Mouse (Mus musculus): ENCODE results near the gene Ppp1r12b. TPM values are rescaled to one million over a fixed set of nuclear protein-coding genes. Genes with fewer than 3 reads are reported as not detected.

Ppp1r12b gene
- polyA plus RNA-seq (2015; fragmentation: Illumina TruSeq; extraction: RNeasy Lipid Tissue Mini Kit (QIAGEN cat#74804); ENCODE audit: low read depth, low replicate concordance), result 34.2 TPM

GRCm38 (mm10) chr1:134955637-134956176, at the start of gene Ppp1r12b:
TSS of gene Ppp1r12b (minus strand) at chr1:134955942.

DNA sequence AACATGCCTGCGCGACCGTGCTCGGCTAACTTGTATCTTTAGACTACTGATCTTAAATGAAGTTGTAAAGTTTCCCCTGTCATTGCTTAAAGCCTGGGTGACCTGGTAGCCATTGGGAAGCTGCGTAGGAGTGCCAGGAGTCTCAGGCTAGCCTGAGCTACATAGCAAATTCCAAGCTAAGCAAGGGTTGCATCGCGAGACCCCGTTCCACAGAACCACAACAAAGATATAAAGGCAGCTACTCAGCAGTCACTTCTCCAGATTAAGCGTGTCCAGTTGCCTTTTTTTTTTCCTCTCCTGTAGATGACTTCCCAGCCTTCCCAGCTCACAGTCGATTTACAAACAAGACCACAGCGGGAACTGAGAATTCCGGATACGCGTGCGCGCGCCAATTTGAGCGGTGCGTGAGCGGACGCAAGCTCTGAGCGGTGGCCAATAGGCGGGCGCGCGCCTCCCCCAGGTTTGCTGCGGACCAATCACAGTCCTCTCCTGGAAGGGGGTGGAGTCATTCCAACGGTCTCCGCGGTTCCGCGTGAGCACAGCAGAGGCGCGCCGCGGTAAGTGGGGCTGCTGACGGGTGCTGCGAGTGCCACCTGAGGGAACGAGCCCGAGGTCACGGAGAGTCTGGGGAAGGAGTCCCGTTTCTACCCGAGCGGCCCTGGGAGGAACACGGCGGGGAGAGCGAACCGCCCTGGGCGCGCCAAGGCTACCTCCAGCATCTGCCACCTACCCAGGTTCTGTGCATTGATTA, 6.5 kb upstream of the Ppp1r12b start, which contains the start of gene Ube2t:
Ube2t (plus strand) TSS at position 513 of the 751 bp plus-strand sequence.

Other genes starting within 250 kb of the Ppp1r12b start
- 2.3 TPM for gene Ube2t, start 6.6 kb upstream of the Ppp1r12b start, polyA plus RNA-seq (2015; fragmentation: Illumina TruSeq; extraction: RNeasy Lipid Tissue Mini Kit (QIAGEN cat#74804); ENCODE audit: low read depth, low replicate concordance)
- 2.0 TPM for gene Lgr6, start 149.3 kb upstream of the Ppp1r12b start, polyA plus RNA-seq (2015; fragmentation: Illumina TruSeq; extraction: RNeasy Lipid Tissue Mini Kit (QIAGEN cat#74804); ENCODE audit: low read depth, low replicate concordance)
- 1.2 TPM for gene Ptpn7, start 176.8 kb upstream of the Ppp1r12b start, polyA plus RNA-seq (2015; fragmentation: Illumina TruSeq; extraction: RNeasy Lipid Tissue Mini Kit (QIAGEN cat#74804); ENCODE audit: low read depth, low replicate concordance)
- gene Arl8a, start 190.9 kb upstream of the Ppp1r12b start, polyA plus RNA-seq (2015; fragmentation: Illumina TruSeq; extraction: RNeasy Lipid Tissue Mini Kit (QIAGEN cat#74804); ENCODE audit: low read depth, low replicate concordance), result 205 TPM
- gene Gpr37l1, start 211.7 kb upstream of the Ppp1r12b start, polyA plus RNA-seq (2015; fragmentation: Illumina TruSeq; extraction: RNeasy Lipid Tissue Mini Kit (QIAGEN cat#74804); ENCODE audit: low read depth, low replicate concordance), result 220 TPM

Data from brain, adult 10 weeks (tissue).